Mouse (Mus musculus) bone marrow, adult 2 months (tissue): ENCODE measurements around the gene Cym. TPM values are rescaled to one million over a fixed set of nuclear protein-coding genes. Genes with fewer than 3 reads are reported as not detected.
A peak's percentile ranks its signal among the peaks of the same experiment; 100 is the strongest.

Experiments
- H3K27ac ChIP-seq: fragments of 200-500 bp; 2 replicates; pipeline ENCODE4 v1.5.1; 2012; ENCODE audit warnings: low read depth, mild to moderate bottlenecking, control low read depth, inconsistent platforms, low read length; ENCODE audit not compliant: control insufficient read depth, poor library complexity, insufficient read depth
- H3K4me1 ChIP-seq: fragments of 200-500 bp; 2 replicates; pipeline ENCODE4 v1.6.1; 2011; ENCODE audit warnings: low read length; ENCODE audit not compliant: control insufficient read depth, insufficient read depth
- H3K4me3 ChIP-seq: fragments of 200-500 bp; replicated peaks from 2 replicates; pipeline ENCODE3; 2011; ENCODE audit warnings: mild to moderate bottlenecking, low read depth, low read length, control low read depth; ENCODE audit not compliant: control insufficient read depth
- CTCF ChIP-seq: fragments of 200-500 bp; IDR thresholded peaks from 2 replicates; pipeline ENCODE4 v1.5.1; 2011; ENCODE audit warnings: low read length, control low read depth; ENCODE audit not compliant: control insufficient read depth, insufficient read depth
- POLR2A ChIP-seq: fragments of 200-500 bp; IDR thresholded peaks from 2 replicates; pipeline ENCODE4 v1.6.1; 2011; ENCODE audit warnings: low read depth, mild to moderate bottlenecking, control low read depth, low read length, borderline replicate concordance; ENCODE audit not compliant: control insufficient read depth
- WGBS: fragments of 180-500 bp; shearing (Covaris S2); methylation state at CpG from one replicate; pipeline ENCODE4 v1.1.7; 2018; 5-methylcytosine and 5-hydroxymethylcytosine counted together
- polyA plus RNA-seq: library from polyadenylated mRNA; stranded (reverse); fragments of >200 nt; gene quantifications from 2 replicates; pipeline ENCODE4 v1.2.4, GENCODE M21; 2011; ENCODE audit warnings: low replicate concordance; ENCODE audit not compliant: missing spikeins, insufficient read depth, insufficient read length

Gene Cym
- polyA plus RNA-seq, 1 experiment = not detected

DNA sequence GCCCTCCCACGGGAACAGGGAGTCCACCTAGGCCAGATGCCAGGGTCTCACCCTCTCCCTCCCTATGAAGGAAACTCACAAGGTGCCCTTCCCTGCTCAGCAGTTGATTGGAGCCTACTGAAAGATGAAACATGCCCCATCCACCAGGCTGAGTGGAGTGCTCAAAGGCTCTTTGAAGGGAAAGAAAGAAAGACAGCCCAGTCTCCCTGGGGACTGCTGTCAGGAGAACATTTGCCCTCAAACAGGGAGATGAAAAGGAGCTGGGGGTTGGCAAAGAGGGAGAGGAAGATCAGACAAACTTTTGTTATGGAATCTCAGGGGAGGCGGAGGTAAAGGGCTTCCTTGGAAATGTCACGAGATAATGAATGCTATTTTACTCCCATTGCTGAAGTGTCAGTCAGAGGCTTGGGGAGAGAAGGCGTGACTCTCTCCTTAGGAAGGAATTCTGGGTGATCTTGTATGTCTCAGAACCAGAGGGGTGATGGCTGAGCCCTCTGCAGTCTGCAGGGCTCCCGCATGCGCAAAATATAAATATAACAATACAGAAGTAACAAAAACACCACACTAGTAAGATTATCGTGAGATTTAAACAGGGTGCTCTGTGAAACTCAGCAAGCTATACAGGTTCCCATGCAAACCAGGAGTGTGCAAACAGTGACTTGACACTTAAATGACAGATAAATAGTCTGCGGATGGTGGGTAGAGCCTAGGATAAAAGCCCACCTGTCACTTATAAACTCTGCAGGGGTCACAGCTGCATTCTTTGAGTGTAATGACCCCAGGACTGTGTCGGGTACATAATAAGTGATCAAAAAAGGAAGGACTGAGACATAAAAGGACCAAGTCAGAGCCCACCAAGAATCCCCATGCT, 20.0 kb downstream of the Cym start:
- no peak for TF ChIP-seq CTCF
- no peak for TF ChIP-seq POLR2A
- H3K4me1 ChIP-seq = no peaks in the 10 kb centered on the region
- no peak overlapping the region for H3K4me3 ChIP-seq
- WGBS = 78% methylated on average over 9 of the region's 9 CpGs
- H3K27ac ChIP-seq = no peak overlapping the region

DNA sequence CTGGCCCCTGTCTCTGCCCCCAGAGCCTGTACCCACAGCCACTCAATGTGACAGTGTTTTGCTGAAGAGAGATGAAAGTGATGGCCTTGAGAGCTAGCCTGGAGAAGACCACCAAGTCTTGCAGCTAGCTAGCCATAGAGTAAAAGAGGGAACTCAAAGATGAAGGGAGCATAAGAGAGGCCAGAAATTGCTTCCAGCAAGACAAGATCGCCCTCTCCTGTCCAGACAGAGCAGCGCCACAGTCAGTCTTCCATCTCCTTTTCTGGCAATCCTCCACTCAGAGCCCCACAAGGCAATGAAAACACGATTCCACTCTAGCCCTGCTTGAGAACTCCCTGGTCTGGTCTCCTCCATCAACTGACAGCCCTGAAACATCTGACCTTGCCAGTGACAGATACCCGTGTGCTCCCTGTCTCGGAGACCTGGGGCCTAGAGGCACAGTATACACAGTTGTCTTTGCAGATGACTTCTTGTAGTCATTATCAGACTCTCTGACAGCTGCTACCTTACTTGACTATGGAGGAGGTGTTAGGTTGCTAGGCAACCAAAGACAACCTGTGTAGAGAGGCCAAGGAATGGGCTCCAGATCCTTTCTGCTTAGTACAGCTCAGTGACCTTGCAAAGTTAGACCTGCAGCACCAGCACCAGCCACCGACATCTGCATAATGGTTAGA, 33.2 kb downstream of the Cym start:
- Histone ChIP-seq H3K27ac (no peak overlapping the region), H3K4me1 (no peaks in the 10 kb centered on the region), H3K4me3 (no peak overlapping the region)
- WGBS = 45% methylated on average over 6 of the region's 6 CpGs
- TF ChIP-seq CTCF (peak; percentile 43; the same call in 1 of the 2 replicates), POLR2A (no peak)

DNA sequence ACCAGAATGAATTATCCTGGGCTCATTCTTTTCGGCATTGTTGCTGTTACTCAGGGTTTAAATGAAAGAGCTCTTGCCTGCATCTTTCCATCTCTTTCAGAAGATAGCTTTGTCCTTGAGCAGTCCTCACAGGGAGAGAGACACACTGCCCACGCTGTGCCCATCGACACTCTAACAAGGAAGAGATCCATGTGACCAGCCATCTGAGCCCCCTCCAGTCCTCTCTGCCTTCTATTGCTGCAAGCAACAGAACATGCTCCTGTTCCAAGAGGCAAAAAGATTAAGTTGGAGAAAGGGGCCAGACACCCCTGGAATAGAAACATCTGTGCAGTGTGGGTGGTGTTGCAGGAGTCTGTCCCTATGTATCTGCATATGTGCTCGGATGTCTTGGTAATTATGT, 34.5 kb downstream of the Cym start:
- no peaks in the 10 kb centered on the region for H3K4me1 ChIP-seq
- TF ChIP-seq CTCF (no peak), POLR2A (no peak)
- no peak overlapping the region for H3K4me3 ChIP-seq
- 83% methylated on average over 4 of the region's 4 CpGs for WGBS
- H3K27ac ChIP-seq = no peak overlapping the region

DNA sequence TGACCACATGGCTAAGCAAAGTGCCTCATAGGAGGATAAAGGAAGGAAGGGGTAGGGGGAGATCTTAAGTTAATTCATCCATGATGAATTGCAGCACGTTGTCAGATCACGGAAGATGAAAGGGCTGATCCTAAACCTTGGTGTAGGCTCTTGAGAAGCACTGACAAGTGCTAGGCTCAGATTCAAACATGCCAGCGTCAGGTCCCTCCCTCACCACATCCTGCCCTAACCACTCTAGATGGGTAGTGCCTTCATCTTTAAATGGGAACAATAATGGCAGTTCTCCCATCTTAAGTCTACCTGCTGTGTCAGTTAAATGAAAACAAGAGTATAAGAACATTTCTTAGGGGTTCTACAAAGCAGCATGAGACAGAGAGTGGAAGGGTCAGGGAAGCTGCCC, 35.9 kb downstream of the Cym start:
- WGBS = 21% methylated on average over 3 of the region's 3 CpGs
- no peak overlapping the region for H3K4me3 ChIP-seq

DNA sequence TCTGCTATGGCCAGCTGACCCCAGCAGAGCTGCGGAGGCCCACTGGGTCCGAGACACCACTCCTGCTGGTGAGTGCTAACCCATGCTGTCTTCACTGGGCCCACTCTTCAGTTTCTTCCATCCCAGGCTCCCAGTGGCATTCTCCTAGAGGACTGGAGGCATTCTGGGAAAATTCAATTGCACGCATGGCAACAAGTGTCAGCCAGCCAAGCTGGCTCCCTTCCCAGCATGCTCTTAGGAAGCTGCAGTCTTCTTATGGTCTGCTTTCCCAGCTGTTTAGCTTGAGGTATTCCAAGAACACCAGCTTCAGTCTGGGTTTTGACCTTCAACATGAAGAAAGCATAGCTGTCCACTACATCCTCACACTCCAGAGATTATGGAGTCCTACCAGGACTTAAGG, 38.4 kb downstream of the Cym start:
- WGBS = 88% methylated on average over 3 of the region's 3 CpGs
- TF ChIP-seq CTCF (no peak), POLR2A (no peak)

More for the DNA sequence above, 35.9 kb downstream of the Cym start:
- no peak for TF ChIP-seq POLR2A
- TF ChIP-seq CTCF = no peak
- H3K27ac ChIP-seq = no peak overlapping the region
- no peaks in the 10 kb centered on the region for H3K4me1 ChIP-seq

DNA sequence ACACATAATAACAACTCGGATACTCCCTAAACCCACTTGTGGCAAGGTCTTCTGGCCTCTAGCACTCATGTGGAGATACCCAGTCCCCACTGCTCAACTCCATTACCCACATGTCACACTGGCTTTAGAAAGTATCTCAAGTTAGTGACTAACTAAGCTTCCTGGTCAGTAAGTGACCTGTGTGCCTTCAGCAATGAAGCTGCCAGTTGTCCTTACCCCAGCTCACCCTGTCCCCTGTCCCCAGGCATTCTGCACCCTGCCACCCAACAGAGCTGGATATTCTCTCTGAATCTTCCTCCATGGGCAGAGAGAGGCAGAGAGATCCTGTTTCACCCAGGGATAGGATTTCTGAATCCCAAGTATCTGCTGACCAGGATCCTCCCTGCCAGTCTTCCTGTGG, 38.8 kb downstream of the Cym start, which contains the start of gene Kcna10:
Kcna10 (plus strand) TSS at position 301 of the 400 bp plus-strand sequence.
- no peak within 1 kb of the TSS for H3K4me3 ChIP-seq
- no peaks in the 10 kb centered on the region for H3K4me1 ChIP-seq
- H3K27ac ChIP-seq = no peak within 1 kb of the TSS
- no peak for TF ChIP-seq POLR2A
- TF ChIP-seq CTCF = no peak
- 76% methylated on average over 1 of the region's 1 CpGs for WGBS

More for the DNA sequence above, 38.4 kb downstream of the Cym start:
- Histone ChIP-seq H3K27ac (no peak overlapping the region), H3K4me1 (no peaks in the 10 kb centered on the region), H3K4me3 (no peak overlapping the region)

DNA sequence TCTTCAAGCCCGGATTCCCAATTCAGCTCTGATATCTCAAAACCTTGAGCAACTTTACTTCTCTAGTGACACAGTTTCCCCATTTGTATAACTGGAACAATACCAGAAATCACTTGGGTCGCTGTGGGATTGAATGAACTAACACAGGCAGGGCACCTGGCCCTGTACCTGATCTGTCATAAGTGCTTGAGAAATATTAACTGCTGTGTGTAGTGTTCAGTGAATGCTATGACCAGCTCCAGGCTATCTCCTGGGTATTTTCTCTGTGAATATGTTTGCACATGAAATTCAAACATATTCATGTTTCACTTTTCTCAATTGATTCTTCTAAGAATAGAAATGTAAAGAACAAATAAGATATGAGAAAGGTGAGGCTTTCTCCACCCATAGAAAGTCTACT, 40.7 kb downstream of the Cym start:
- Histone ChIP-seq H3K27ac (no peak overlapping the region), H3K4me1 (no peaks in the 10 kb centered on the region), H3K4me3 (no peak overlapping the region)
- TF ChIP-seq CTCF (no peak), POLR2A (no peak)
- WGBS = 62% methylated on average over 2 of the region's 2 CpGs

DNA sequence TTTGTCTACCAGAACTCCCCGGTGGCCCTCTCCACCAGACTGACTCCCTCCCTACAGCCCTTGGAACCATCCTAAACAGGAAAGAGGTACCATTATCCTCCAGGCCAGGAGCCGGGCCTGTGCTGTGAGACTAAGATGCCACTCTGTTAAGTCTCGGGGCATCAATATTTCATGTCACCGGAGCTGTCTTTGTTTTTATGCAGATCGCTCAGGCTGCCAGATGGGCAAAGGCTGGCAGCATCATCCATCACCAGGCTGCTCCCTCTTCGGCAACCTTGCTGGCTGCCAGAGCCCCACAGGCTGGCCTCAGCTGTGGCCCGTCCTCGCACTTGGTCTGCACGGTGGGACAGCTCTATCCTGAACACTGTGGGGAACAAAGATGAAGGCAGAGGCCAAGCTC, 45.0 kb downstream of the Cym start:
- no peaks in the 10 kb centered on the region for H3K4me1 ChIP-seq
- H3K4me3 ChIP-seq = no peak overlapping the region
- no peak overlapping the region for H3K27ac ChIP-seq
- 81% methylated on average over 9 of the region's 9 CpGs for WGBS
- TF ChIP-seq CTCF (no peak), POLR2A (no peak)

DNA sequence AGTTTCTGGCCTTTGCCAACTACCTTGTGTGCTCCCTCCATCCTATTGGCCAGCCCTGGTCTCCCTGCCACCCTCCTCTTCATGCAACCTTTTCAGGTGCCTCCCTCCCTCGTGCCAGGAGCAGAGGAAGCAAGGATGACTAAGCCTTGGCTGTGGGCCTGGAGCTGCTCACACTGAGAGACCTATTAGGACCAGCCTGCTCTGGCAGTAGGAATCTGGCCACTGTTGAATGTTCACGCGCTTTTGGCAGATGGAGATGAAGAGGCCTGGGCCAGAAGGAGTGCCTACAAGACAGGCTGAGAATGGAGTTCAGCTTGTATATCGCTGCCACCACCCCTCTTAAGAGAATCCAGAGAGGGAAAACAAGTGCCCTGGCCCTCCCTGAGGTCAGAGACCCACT, 46.0 kb downstream of the Cym start:
- Histone ChIP-seq H3K4me3 (no peak overlapping the region), H3K27ac (no peak overlapping the region), H3K4me1 (no peaks in the 10 kb centered on the region)
- TF ChIP-seq CTCF (no peak), POLR2A (no peak)
- WGBS = 47% methylated on average over 4 of the region's 4 CpGs
